Mouse (Mus musculus): Measurements from ENCODE around the gene Tmem54. TPM values are rescaled to one million over a fixed set of nuclear protein-coding genes. Genes with fewer than 3 reads are reported as not detected.
A peak's percentile ranks its signal among the peaks of the same experiment; 100 is the strongest.

The Tmem54 gene
- total and polyA plus RNA-seq, 2 experiments: 0.37 TPM; not detected in 1

- Histone ChIP-seq H3K79me2 (ENCODE audit: control insufficient read depth, insufficient read depth, low read length) (no peaks in the 10 kb centered on the region), H3K36me3 (ENCODE audit: control insufficient read depth, insufficient read depth, low read length) (no peaks in the 10 kb centered on the region), H3K4me3 (ENCODE audit: insufficient read depth, low read depth, low read length) (no peak overlapping the region), H3K4me1 (ENCODE audit: control insufficient read depth, insufficient read depth, low read length) (peaks cover 9% of the 10 kb centered on the region), H3K27ac (replicated peaks; ENCODE audit: insufficient read depth, low read depth, low read length) (no peak overlapping the region), H3K27me3 (ENCODE audit: control insufficient read depth, insufficient read depth, low read length) (0 out of 2 replicates have a peak, but pooled peaks cover 2% of the 10 kb centered on the region), H3K9ac (ENCODE audit: low read depth, low read length) (no peak overlapping the region)
- WGBS: 76% methylated on average over 9 of the region's 9 CpGs
- TF ChIP-seq CTCF (IDR thresholded peaks at IDR 0.05; ENCODE audit: low read depth, low read length): no peak
- no peak for TF ChIP-seq POLR2A (IDR thresholded peaks at IDR 0.05; ENCODE audit: extremely low read depth, insufficient read depth, low read length)
- DNase-seq (ENCODE audit: extremely low read depth, low read depth, low spot score): no peak
Measured at GRCm38 (mm10) chr4:129106073-129106472, 725 bp downstream of the Tmem54 start.

- no peaks in the 10 kb centered on the region for H3K79me2 ChIP-seq (ENCODE audit: control insufficient read depth, insufficient read depth, low read length)
- WGBS: 43% methylated on average over 10 of the region's 10 CpGs
- H3K4me1 ChIP-seq (ENCODE audit: control insufficient read depth, insufficient read depth, low read length): peaks cover 6% of the 10 kb centered on the region; the same call in 1 of the 2 replicates
- no peak overlapping the region for H3K27ac ChIP-seq (replicated peaks; ENCODE audit: insufficient read depth, low read depth, low read length)
- 0 out of 2 replicates have a peak, but pooled peaks cover 2% of the 10 kb centered on the region for H3K27me3 ChIP-seq (ENCODE audit: control insufficient read depth, insufficient read depth, low read length)
- no peaks in the 10 kb centered on the region for H3K36me3 ChIP-seq (ENCODE audit: control insufficient read depth, insufficient read depth, low read length)
- H3K9ac ChIP-seq (ENCODE audit: low read depth, low read length): no peak overlapping the region
- H3K4me3 ChIP-seq (ENCODE audit: insufficient read depth, low read depth, low read length): no peak overlapping the region
- DNase-seq (ENCODE audit: extremely low read depth, low read depth, low spot score): peak; percentile 39
- no peak for TF ChIP-seq CTCF (IDR thresholded peaks at IDR 0.05; ENCODE audit: low read depth, low read length)
- no peak for TF ChIP-seq POLR2A (IDR thresholded peaks at IDR 0.05; ENCODE audit: extremely low read depth, insufficient read depth, low read length)
Measured at GRCm38 (mm10) chr4:129107348-129107899, 2.1 kb downstream of the Tmem54 start.

GRCm38 (mm10) chr4:129108624-129109023 is 3.3 kb downstream of the Tmem54 start:
- DNase-seq (ENCODE audit: extremely low read depth, low read depth, low spot score): no peak
- WGBS: 82% methylated on average over 7 of the region's 7 CpGs

GRCm38 (mm10) chr4:129110804-129111203 is 5.5 kb downstream of the Tmem54 start:
- Histone ChIP-seq H3K27ac (replicated peaks; ENCODE audit: insufficient read depth, low read depth, low read length) (no peak overlapping the region), H3K27me3 (ENCODE audit: control insufficient read depth, insufficient read depth, low read length) (no peaks in the 10 kb centered on the region)
- 83% methylated on average over 6 of the region's 6 CpGs for WGBS

More at GRCm38 (mm10) chr4:129108624-129109023, 3.3 kb downstream of the Tmem54 start:
- Histone ChIP-seq H3K79me2 (ENCODE audit: control insufficient read depth, insufficient read depth, low read length) (no peaks in the 10 kb centered on the region), H3K4me3 (ENCODE audit: insufficient read depth, low read depth, low read length) (no peak overlapping the region), H3K27me3 (ENCODE audit: control insufficient read depth, insufficient read depth, low read length) (0 out of 2 replicates have a peak, but pooled peaks cover 2% of the 10 kb centered on the region), H3K27ac (replicated peaks; ENCODE audit: insufficient read depth, low read depth, low read length) (no peak overlapping the region), H3K36me3 (ENCODE audit: control insufficient read depth, insufficient read depth, low read length) (no peaks in the 10 kb centered on the region), H3K9ac (ENCODE audit: low read depth, low read length) (no peak overlapping the region), H3K4me1 (ENCODE audit: control insufficient read depth, insufficient read depth, low read length) (no peaks in the 10 kb centered on the region; the same call in 1 of the 2 replicates)
- TF ChIP-seq POLR2A (IDR thresholded peaks at IDR 0.05; ENCODE audit: extremely low read depth, insufficient read depth, low read length) (no peak), CTCF (IDR thresholded peaks at IDR 0.05; ENCODE audit: low read depth, low read length) (no peak)

GRCm38 (mm10) chr4:129111350-129111749 is 6.0 kb downstream of the Tmem54 start:
- Histone ChIP-seq H3K36me3 (ENCODE audit: control insufficient read depth, insufficient read depth, low read length) (no peaks in the 10 kb centered on the region), H3K9ac (ENCODE audit: low read depth, low read length) (no peak overlapping the region), H3K4me3 (ENCODE audit: insufficient read depth, low read depth, low read length) (no peak overlapping the region), H3K27me3 (ENCODE audit: control insufficient read depth, insufficient read depth, low read length) (no peaks in the 10 kb centered on the region), H3K27ac (replicated peaks; ENCODE audit: insufficient read depth, low read depth, low read length) (no peak overlapping the region), H3K4me1 (ENCODE audit: control insufficient read depth, insufficient read depth, low read length) (no peaks in the 10 kb centered on the region; the same call in 1 of the 2 replicates), H3K79me2 (ENCODE audit: control insufficient read depth, insufficient read depth, low read length) (no peaks in the 10 kb centered on the region)
- TF ChIP-seq POLR2A (IDR thresholded peaks at IDR 0.05; ENCODE audit: extremely low read depth, insufficient read depth, low read length): no peak
- TF ChIP-seq CTCF (IDR thresholded peaks at IDR 0.05; ENCODE audit: low read depth, low read length): peak; percentile 64
- peak; percentile 31 for DNase-seq (ENCODE audit: extremely low read depth, low read depth, low spot score)
- 58% methylated on average over 11 of the region's 11 CpGs for WGBS

More at GRCm38 (mm10) chr4:129110804-129111203, 5.5 kb downstream of the Tmem54 start:
- Histone ChIP-seq H3K79me2 (ENCODE audit: control insufficient read depth, insufficient read depth, low read length) (no peaks in the 10 kb centered on the region), H3K4me1 (ENCODE audit: control insufficient read depth, insufficient read depth, low read length) (no peaks in the 10 kb centered on the region; the same call in 1 of the 2 replicates), H3K36me3 (ENCODE audit: control insufficient read depth, insufficient read depth, low read length) (no peaks in the 10 kb centered on the region), H3K4me3 (ENCODE audit: insufficient read depth, low read depth, low read length) (no peak overlapping the region), H3K9ac (ENCODE audit: low read depth, low read length) (no peak overlapping the region)
- DNase-seq (ENCODE audit: extremely low read depth, low read depth, low spot score): no peak
- TF ChIP-seq CTCF (IDR thresholded peaks at IDR 0.05; ENCODE audit: low read depth, low read length) (no peak), POLR2A (IDR thresholded peaks at IDR 0.05; ENCODE audit: extremely low read depth, insufficient read depth, low read length) (no peak)

GRCm38 (mm10) chr4:129112231-129112630 is 6.9 kb downstream of the Tmem54 start:
- no peaks in the 10 kb centered on the region for H3K27me3 ChIP-seq (ENCODE audit: control insufficient read depth, insufficient read depth, low read length)
- no peak for DNase-seq (ENCODE audit: extremely low read depth, low read depth, low spot score)
- no peak for TF ChIP-seq CTCF (IDR thresholded peaks at IDR 0.05; ENCODE audit: low read depth, low read length)
- no peak for TF ChIP-seq POLR2A (IDR thresholded peaks at IDR 0.05; ENCODE audit: extremely low read depth, insufficient read depth, low read length)
- no peak overlapping the region for H3K27ac ChIP-seq (replicated peaks; ENCODE audit: insufficient read depth, low read depth, low read length)
- H3K4me1 ChIP-seq (ENCODE audit: control insufficient read depth, insufficient read depth, low read length): no peaks in the 10 kb centered on the region; the same call in 1 of the 2 replicates
- no peak overlapping the region for H3K9ac ChIP-seq (ENCODE audit: low read depth, low read length)
- H3K36me3 ChIP-seq (ENCODE audit: control insufficient read depth, insufficient read depth, low read length): no peaks in the 10 kb centered on the region
- 78% methylated on average over 13 of the region's 13 CpGs for WGBS
- no peaks in the 10 kb centered on the region for H3K79me2 ChIP-seq (ENCODE audit: control insufficient read depth, insufficient read depth, low read length)
- H3K4me3 ChIP-seq (ENCODE audit: insufficient read depth, low read depth, low read length): no peak overlapping the region

Data from liver, adult 2 months (tissue).